Comparison of ENCODE assay signal across 10 mouse cellular contexts in genomic region chr13:53205128-53205911, GRCm38 (mm10).
DNase-seq lines count a peak whose midpoint lies in the region; ATAC-seq and TF ChIP-seq lines count a peak whose summit lies in the region.
"Had no signal": no experiment of that assay in that cellular context is flagged by ENCODE, and none has a peak within 500 bp of the region (broad histone marks: within the 10 kb centered on the region; RNA-seq: fewer than 3 reads in every experiment).

No protein-coding gene starts in this region.

- H3K9ac ChIP-seq in liver, postnatal 0 days (replicated peaks), result no peak overlapping the region
- H3K9ac ChIP-seq: neural tube, embryonic 12.5 days had no signal

- H3K27me3 ChIP-seq in liver, postnatal 0 days (ENCODE audit: insufficient read depth, low read length), result no peaks in the 10 kb centered on the region

- H3K9me3 ChIP-seq in liver, postnatal 0 days (ENCODE audit: low read length), result no peaks in the 10 kb centered on the region
- H3K9me3 ChIP-seq: neural tube, embryonic 12.5 days had no signal

- H3K4me2 ChIP-seq in liver, postnatal 0 days (ENCODE audit: low read depth, low read length), result no peak overlapping the region
- H3K4me2 ChIP-seq: neural tube, embryonic 12.5 days had no signal

- DNase-seq in adrenal gland, postnatal 10 days, result peak; percentile 25
- DNase-seq in adrenal gland, adult 8-10 months, result no peak
- peak; percentile 58 for DNase-seq in liver
- DNase-seq in liver, postnatal 0 days, result no peak
- peak; percentile 58 for DNase-seq in gastrocnemius, postnatal 10 days
- peak; percentile 28 for DNase-seq in lung, postnatal 14 days
- no peak for DNase-seq in layer of hippocampus, adult 9-10 months (ENCODE audit: low spot score)
- no peak for DNase-seq in adrenal gland, postnatal 14 days
- DNase-seq: cerebellum, adult 9-11 months had no signal

- H3K4me3 ChIP-seq in liver, postnatal 0 days (ENCODE audit: low read depth, low read length), result no peak overlapping the region
- H3K4me3 ChIP-seq: neural tube, embryonic 12.5 days had no signal

- no peak for TF ChIP-seq CTCF in liver, postnatal 0 days (IDR thresholded peaks at IDR 0.05; ENCODE audit: low read depth)

- 50% methylated on average over 17 of the region's 17 CpGs for WGBS in liver, postnatal 0 days (ENCODE audit: insufficient replicate concordance)

- no peaks in the 10 kb centered on the region for H3K36me3 ChIP-seq in liver, postnatal 0 days (replicated peaks; ENCODE audit: insufficient read depth, low read length)
- H3K36me3 ChIP-seq: neural tube, embryonic 12.5 days had no signal

- no peak for ATAC-seq in liver, postnatal 0 days

- no peak overlapping the region for H3K27ac ChIP-seq in liver, postnatal 0 days (ENCODE audit: low read depth)
- H3K27ac ChIP-seq: neural tube, embryonic 12.5 days had no signal

- H3K4me1 ChIP-seq in liver, postnatal 0 days (ENCODE audit: insufficient read depth), result no peaks in the 10 kb centered on the region

- TF ChIP-seq EP300 in liver, postnatal 0 days (IDR thresholded peaks at IDR 0.05; ENCODE audit: low read depth), result no peak

Comparison
In these comparisons a context has a peak if more than half of its experiments do, and no peak if none do; other contexts are left out.
1. DNase-seq: peak in adrenal gland, postnatal 10 days (single experiment), liver (single experiment), gastrocnemius, postnatal 10 days (single experiment) and lung, postnatal 14 days (single experiment); none in adrenal gland, adult 8-10 months (single experiment), liver, postnatal 0 days (single experiment), layer of hippocampus, adult 9-10 months (single experiment) and adrenal gland, postnatal 14 days (single experiment).